Mouse (Mus musculus) liver, embryonic 15.5 days (tissue): ENCODE measurements around the gene Cacna1c. TPM values are rescaled to one million over a fixed set of nuclear protein-coding genes. Genes with fewer than 3 reads are reported as not detected.

Source experiments
- ATAC-seq: fragments of 200-750 bp; cut with Nextera tagmentation; 2 replicates; pipeline ENCODE4 v1.8.0; 2017; ENCODE audit warnings: moderate number of reproducible peaks, mild to moderate bottlenecking, moderate library complexity; ENCODE audit not compliant: insufficient read depth
- H3K27ac ChIP-seq: fragments of 300-500 bp; sonication (generic); replicated peaks from 2 replicates; pipeline ENCODE4 v1.5.1; 2015; ENCODE audit warnings: mild to moderate bottlenecking, inconsistent platforms
- H3K27me3 ChIP-seq: fragments of 300-500 bp; sonication (generic); 2 replicates; pipeline ENCODE4 v1.6.1; 2015; ENCODE audit warnings: mild to moderate bottlenecking, inconsistent platforms
- H3K36me3 ChIP-seq: fragments of 300-500 bp; sonication (generic); replicated peaks from 2 replicates; pipeline ENCODE4 v1.6.1; 2015; ENCODE audit warnings: moderate library complexity, mild to moderate bottlenecking, inconsistent platforms
- H3K4me1 ChIP-seq: fragments of 300-500 bp; sonication (generic); replicated peaks from 2 replicates; pipeline ENCODE4 v1.6.1; 2015; ENCODE audit warnings: inconsistent platforms
- H3K4me2 ChIP-seq: fragments of 300-500 bp; sonication (generic); 2 replicates; pipeline ENCODE4 v1.6.1; 2015; ENCODE audit warnings: moderate library complexity, mild to moderate bottlenecking, inconsistent platforms
- H3K4me3 ChIP-seq: fragments of 300-500 bp; sonication (generic); replicated peaks from 2 replicates; pipeline ENCODE4 v1.5.1; 2015; ENCODE audit warnings: mild to moderate bottlenecking, inconsistent platforms
- H3K9ac ChIP-seq: fragments of 300-500 bp; sonication (generic); 2 replicates; pipeline ENCODE4 v1.6.1; 2015; ENCODE audit warnings: moderate library complexity, mild to moderate bottlenecking, inconsistent platforms
- H3K9me3 ChIP-seq: fragments of 300-500 bp; sonication (generic); replicated peaks from 2 replicates; pipeline ENCODE4 v1.6.1; 2016; ENCODE audit warnings: inconsistent platforms
- WGBS: fragments of 180-500 bp; shearing (Covaris S2); methylation state at CpG from one replicate; pipeline ENCODE4 v1.1.7; 2015; ENCODE audit warnings: mixed read lengths; ENCODE audit not compliant: insufficient replicate concordance; 5-methylcytosine and 5-hydroxymethylcytosine counted together
- polyA plus RNA-seq: library from polyadenylated mRNA; unstranded; fragments of >200 nt; fragmentation: Nextera tagmentation; extraction: Ambion mirVana; gene quantifications from 2 replicates; pipeline ENCODE4 v1.2.1, GENCODE M21; 2015

The Cacna1c gene
- polyA plus RNA-seq, 1 experiment from 2014 or later, result 0.41 TPM

GRCm38 (mm10) chr6:118722336-118722735, 473.9 kb downstream of the Cacna1c start:
- Histone ChIP-seq H3K36me3 (no peaks in the 10 kb centered on the region), H3K4me2 (no peak overlapping the region), H3K9me3 (no peaks in the 10 kb centered on the region), H3K4me1 (no peaks in the 10 kb centered on the region), H3K27me3 (no peaks in the 10 kb centered on the region), H3K9ac (no peak overlapping the region), H3K27ac (no peak overlapping the region), H3K4me3 (no peak overlapping the region)
- no peak for ATAC-seq
- WGBS, result 63% methylated on average over 6 of the region's 6 CpGs

- 82% methylated on average over 1 of the region's 1 CpGs for WGBS
- Histone ChIP-seq H3K9me3 (no peaks in the 10 kb centered on the region), H3K27me3 (no peaks in the 10 kb centered on the region), H3K4me2 (no peak overlapping the region), H3K27ac (no peak overlapping the region), H3K4me3 (no peak overlapping the region), H3K36me3 (no peaks in the 10 kb centered on the region), H3K9ac (no peak overlapping the region), H3K4me1 (no peaks in the 10 kb centered on the region)
- ATAC-seq, result no peak
Measured at GRCm38 (mm10) chr6:118719486-118719885, 476.7 kb downstream of the Cacna1c start.

- WGBS, result 66% methylated on average over 5 of the region's 5 CpGs
- Histone ChIP-seq H3K27ac (no peak overlapping the region), H3K9me3 (no peaks in the 10 kb centered on the region)
Measured at GRCm38 (mm10) chr6:118713286-118713685, 482.9 kb downstream of the Cacna1c start.

GRCm38 (mm10) chr6:118711677-118712322, 484.4 kb downstream of the Cacna1c start:
- H3K9me3 ChIP-seq, result no peaks in the 10 kb centered on the region
- H3K4me2 ChIP-seq, result no peak overlapping the region
- H3K4me1 ChIP-seq, result no peaks in the 10 kb centered on the region
- H3K27ac ChIP-seq, result no peak overlapping the region
- H3K36me3 ChIP-seq, result no peaks in the 10 kb centered on the region
- no peaks in the 10 kb centered on the region for H3K27me3 ChIP-seq
- no peak overlapping the region for H3K4me3 ChIP-seq
- H3K9ac ChIP-seq, result no peak overlapping the region
- no peak for ATAC-seq
- 80% methylated on average over 14 of the region's 14 CpGs for WGBS

More at GRCm38 (mm10) chr6:118713286-118713685, 482.9 kb downstream of the Cacna1c start:
- no peak overlapping the region for H3K4me2 ChIP-seq
- H3K27me3 ChIP-seq, result no peaks in the 10 kb centered on the region
- no peaks in the 10 kb centered on the region for H3K4me1 ChIP-seq
- H3K9ac ChIP-seq, result no peak overlapping the region
- no peak for ATAC-seq
- H3K4me3 ChIP-seq, result no peak overlapping the region
- no peaks in the 10 kb centered on the region for H3K36me3 ChIP-seq

- WGBS, result 50% methylated on average over 4 of the region's 4 CpGs
- no peak for ATAC-seq
- H3K27me3 ChIP-seq, result no peaks in the 10 kb centered on the region
- H3K4me3 ChIP-seq, result no peak overlapping the region
- H3K4me2 ChIP-seq, result no peak overlapping the region
- H3K27ac ChIP-seq, result no peak overlapping the region
- H3K9ac ChIP-seq, result no peak overlapping the region
- no peaks in the 10 kb centered on the region for H3K9me3 ChIP-seq
- no peaks in the 10 kb centered on the region for H3K36me3 ChIP-seq
- no peaks in the 10 kb centered on the region for H3K4me1 ChIP-seq
Measured at GRCm38 (mm10) chr6:118707066-118707465, 489.2 kb downstream of the Cacna1c start.

GRCm38 (mm10) chr6:118705840-118706239, 490.4 kb downstream of the Cacna1c start:
- ATAC-seq, result no peak
- no peak overlapping the region for H3K9ac ChIP-seq
- no peaks in the 10 kb centered on the region for H3K9me3 ChIP-seq
- WGBS, result 78% methylated on average over 7 of the region's 7 CpGs
- H3K36me3 ChIP-seq, result no peaks in the 10 kb centered on the region
- no peak overlapping the region for H3K27ac ChIP-seq
- H3K4me1 ChIP-seq, result no peaks in the 10 kb centered on the region
- no peaks in the 10 kb centered on the region for H3K27me3 ChIP-seq
- no peak overlapping the region for H3K4me3 ChIP-seq
- no peak overlapping the region for H3K4me2 ChIP-seq

- no peak for ATAC-seq
- WGBS, result 49% methylated on average over 4 of the region's 4 CpGs
Measured at GRCm38 (mm10) chr6:118694626-118695025, 501.6 kb downstream of the Cacna1c start.

GRCm38 (mm10) chr6:118689447-118689846, 506.8 kb downstream of the Cacna1c start:
- Histone ChIP-seq H3K4me3 (no peak overlapping the region), H3K4me1 (no peaks in the 10 kb centered on the region), H3K4me2 (no peak overlapping the region), H3K27me3 (no peaks in the 10 kb centered on the region; the same call in 1 of the 2 replicates), H3K27ac (no peak overlapping the region), H3K36me3 (no peaks in the 10 kb centered on the region), H3K9ac (no peak overlapping the region), H3K9me3 (no peaks in the 10 kb centered on the region)
- WGBS, result 60% methylated on average over 3 of the region's 3 CpGs
- no peak for ATAC-seq

More at GRCm38 (mm10) chr6:118694626-118695025, 501.6 kb downstream of the Cacna1c start:
- H3K4me2 ChIP-seq, result no peak overlapping the region
- no peak overlapping the region for H3K9ac ChIP-seq
- no peaks in the 10 kb centered on the region for H3K27me3 ChIP-seq
- no peak overlapping the region for H3K27ac ChIP-seq
- no peak overlapping the region for H3K4me3 ChIP-seq
- no peaks in the 10 kb centered on the region for H3K4me1 ChIP-seq
- no peaks in the 10 kb centered on the region for H3K9me3 ChIP-seq
- no peaks in the 10 kb centered on the region for H3K36me3 ChIP-seq

- WGBS, result 66% methylated on average over 5 of the region's 5 CpGs
- H3K4me2 ChIP-seq, result no peak overlapping the region
- no peaks in the 10 kb centered on the region; the same call in 1 of the 2 replicates for H3K27me3 ChIP-seq
- no peaks in the 10 kb centered on the region for H3K4me1 ChIP-seq
- H3K9ac ChIP-seq, result no peak overlapping the region
- no peak for ATAC-seq
- no peak overlapping the region for H3K4me3 ChIP-seq
- no peak overlapping the region for H3K27ac ChIP-seq
- no peaks in the 10 kb centered on the region for H3K36me3 ChIP-seq
- no peaks in the 10 kb centered on the region for H3K9me3 ChIP-seq
Measured at GRCm38 (mm10) chr6:118688856-118689255, 507.4 kb downstream of the Cacna1c start.

- Histone ChIP-seq H3K4me3 (no peak overlapping the region), H3K9me3 (no peaks in the 10 kb centered on the region), H3K4me2 (no peak overlapping the region), H3K4me1 (no peaks in the 10 kb centered on the region), H3K27ac (no peak overlapping the region), H3K36me3 (no peaks in the 10 kb centered on the region), H3K9ac (no peak overlapping the region), H3K27me3 (no peaks in the 10 kb centered on the region)
- 72% methylated on average over 6 of the region's 6 CpGs for WGBS
- ATAC-seq, result no peak
Measured at GRCm38 (mm10) chr6:118680814-118681213, 515.4 kb downstream of the Cacna1c start.

- Histone ChIP-seq H3K4me2 (no peak overlapping the region), H3K4me1 (no peaks in the 10 kb centered on the region), H3K27me3 (no peaks in the 10 kb centered on the region), H3K36me3 (no peaks in the 10 kb centered on the region), H3K4me3 (no peak overlapping the region), H3K9ac (no peak overlapping the region), H3K27ac (no peak overlapping the region), H3K9me3 (no peaks in the 10 kb centered on the region)
- no peak for ATAC-seq
- WGBS, result 75% methylated on average over 10 of the region's 10 CpGs
Measured at GRCm38 (mm10) chr6:118678031-118678430, 518.2 kb downstream of the Cacna1c start.

- H3K4me3 ChIP-seq, result no peak overlapping the region
- WGBS, result 83% methylated on average over 6 of the region's 6 CpGs
Measured at GRCm38 (mm10) chr6:118677306-118677705, 518.9 kb downstream of the Cacna1c start.

More at GRCm38 (mm10) chr6:118677306-118677705, 518.9 kb downstream of the Cacna1c start:
- Histone ChIP-seq H3K27ac (no peak overlapping the region), H3K9ac (no peak overlapping the region), H3K4me1 (no peaks in the 10 kb centered on the region), H3K36me3 (no peaks in the 10 kb centered on the region), H3K27me3 (no peaks in the 10 kb centered on the region), H3K9me3 (no peaks in the 10 kb centered on the region), H3K4me2 (no peak overlapping the region)
- ATAC-seq, result no peak
